Mouse (Mus musculus) c-Kit-positive CD71-positive TER-119-positive erythroid progenitor cells, embryonic 14.5 days (primary cell): ENCODE measurements around the gene B3gat3.
"Not testable (repeated sequence)": the region's sequence is repeated elsewhere in the genome, so short reads cannot be mapped to it uniquely, and the experiment has no call there.

Experiments used
- DNase-seq: peaks from one replicate; pipeline ENCODE4 v3.0.0-alpha.2; 2013; ENCODE audit warnings: low spot score

Gene B3gat3

GRCm38 (mm10) chr19:8942276-8942964 lies 22.2 kb downstream of the B3gat3 start:
- DNase-seq = no peak

- no peak for DNase-seq
Observed at GRCm38 (mm10) chr19:8943047-8943446, 22.9 kb downstream of the B3gat3 start.

- peak; percentile 64 for DNase-seq
Observed at GRCm38 (mm10) chr19:8944062-8944461, 23.9 kb downstream of the B3gat3 start.

DNA sequence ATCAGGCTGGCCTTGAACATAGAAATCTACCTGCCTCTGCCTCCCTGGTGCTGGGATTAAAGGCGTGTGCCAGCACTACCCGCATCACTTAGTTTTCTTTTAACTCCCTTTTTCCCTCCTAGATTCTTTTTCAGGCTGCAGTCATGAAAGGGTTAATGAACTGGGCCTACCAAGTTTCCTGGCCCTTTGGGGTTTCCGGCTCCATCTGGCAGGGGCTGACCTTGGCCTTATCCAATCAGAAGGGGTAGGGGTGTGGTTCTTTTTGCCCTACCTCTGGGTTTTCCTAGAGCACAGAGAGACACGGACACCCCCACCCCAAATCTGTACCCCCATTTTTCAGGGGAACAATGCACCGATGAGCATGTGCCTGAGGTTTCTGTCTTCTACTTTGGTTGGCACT lies 24.6 kb downstream of the B3gat3 start:
- DNase-seq = peak; percentile 75

- no peak for DNase-seq
Observed at GRCm38 (mm10) chr19:8945251-8945650, 25.1 kb downstream of the B3gat3 start.

DNA sequence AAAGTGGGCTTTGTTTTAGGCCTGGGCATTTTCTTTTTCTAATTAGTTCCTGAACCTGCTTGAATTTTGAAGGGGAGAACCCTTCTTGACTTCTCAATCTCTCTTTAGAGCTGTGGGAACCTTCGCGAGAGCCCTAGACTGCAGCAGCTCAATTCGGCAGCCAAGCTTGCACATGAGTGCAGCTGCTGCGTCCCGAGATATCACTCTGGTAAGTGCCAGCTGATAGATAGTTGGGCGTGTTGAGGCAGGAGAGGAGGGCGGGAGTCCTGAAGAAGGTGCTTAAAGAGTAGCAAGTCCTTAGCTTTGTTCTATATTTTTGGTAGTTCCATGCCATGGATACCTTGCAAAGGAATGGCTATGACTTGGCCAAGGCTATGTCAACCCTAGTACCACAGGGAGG lies 26.8 kb downstream of the B3gat3 start:
- no peak for DNase-seq

DNA sequence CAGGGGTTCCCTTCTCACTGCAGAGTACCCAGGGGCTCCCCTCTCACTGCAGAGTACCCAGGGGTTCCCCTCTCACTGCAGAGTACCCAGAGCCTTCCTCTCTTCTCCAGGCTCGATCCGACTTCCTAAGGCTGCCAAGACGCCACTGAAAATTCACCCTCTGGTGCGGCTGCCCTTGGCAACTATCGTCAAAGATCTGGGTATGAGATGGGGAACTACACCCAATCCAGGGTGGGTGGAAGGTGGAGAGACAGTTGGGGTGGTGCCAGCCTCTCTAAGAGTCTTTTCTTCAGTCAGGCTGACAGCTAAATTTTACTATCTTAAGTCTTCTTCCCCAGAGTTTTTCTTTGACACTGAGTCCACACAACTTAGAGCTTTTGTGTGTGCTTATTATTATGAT lies 30.0 kb downstream of the B3gat3 start:
- DNase-seq = no peak

DNA sequence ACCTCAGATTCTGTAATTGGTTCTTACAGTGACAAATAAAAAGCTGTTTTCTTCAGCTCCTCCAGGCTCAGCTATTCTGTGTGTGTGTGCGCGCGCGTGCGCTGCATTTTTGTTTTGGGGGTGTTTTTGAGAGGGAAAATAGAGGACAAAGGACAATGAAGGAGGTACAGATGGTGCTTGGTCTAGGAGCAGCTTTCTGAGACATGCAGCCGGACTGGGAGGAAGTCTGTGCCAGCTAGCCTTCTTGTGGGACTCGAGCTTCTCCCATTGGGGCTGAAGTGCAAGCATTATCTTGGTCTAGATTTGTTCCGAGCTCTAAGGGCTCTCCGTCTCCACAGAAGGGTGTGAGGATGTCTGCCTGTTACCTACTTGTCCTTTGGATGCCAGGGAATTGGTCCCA lies 32.1 kb downstream of the B3gat3 start:
- DNase-seq = no peak

GRCm38 (mm10) chr19:8953135-8954039 lies 33.2 kb downstream of the B3gat3 start, which contains the start of gene Tut1:
TSS of gene Tut1 (plus strand) at chr19:8953847.
- peak; percentile 93 for DNase-seq

- no peak for DNase-seq
Observed at GRCm38 (mm10) chr19:8954171-8954570, 34.0 kb downstream of the B3gat3 start.

- no peak for DNase-seq
Observed at GRCm38 (mm10) chr19:8962256-8962655, 42.1 kb downstream of the B3gat3 start.

DNA sequence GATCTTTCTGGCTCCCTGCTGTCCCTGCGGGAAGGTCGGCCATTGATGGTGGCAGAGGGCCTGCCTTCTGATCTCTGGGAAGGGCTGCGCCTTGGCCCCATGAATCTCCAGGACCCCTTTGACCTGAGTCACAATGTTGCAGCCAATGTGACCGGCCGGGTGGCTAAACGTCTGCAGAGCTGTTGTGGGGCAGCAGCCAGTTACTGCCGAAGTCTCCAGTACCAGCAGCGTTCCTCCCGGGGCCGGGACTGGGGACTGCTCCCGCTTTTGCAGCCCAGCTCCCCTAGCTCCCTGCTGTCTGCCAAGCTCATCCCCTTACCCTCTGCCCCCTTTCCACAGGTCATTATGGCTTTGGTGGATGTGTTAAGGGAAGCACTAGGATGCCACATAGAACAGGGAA lies 44.9 kb downstream of the B3gat3 start:
- DNase-seq = no peak

GRCm38 (mm10) chr19:8965771-8966170 lies 45.6 kb downstream of the B3gat3 start:
- no peak for DNase-seq

GRCm38 (mm10) chr19:8966198-8966589 lies 46.0 kb downstream of the B3gat3 start:
- no peak for DNase-seq

- DNase-seq = peak; percentile 99
Observed at GRCm38 (mm10) chr19:8966590-8967372, 46.6 kb downstream of the B3gat3 start, which contains the start of gene Eef1g. TSS of gene Eef1g (plus strand) at chr19:8967041.

DNA sequence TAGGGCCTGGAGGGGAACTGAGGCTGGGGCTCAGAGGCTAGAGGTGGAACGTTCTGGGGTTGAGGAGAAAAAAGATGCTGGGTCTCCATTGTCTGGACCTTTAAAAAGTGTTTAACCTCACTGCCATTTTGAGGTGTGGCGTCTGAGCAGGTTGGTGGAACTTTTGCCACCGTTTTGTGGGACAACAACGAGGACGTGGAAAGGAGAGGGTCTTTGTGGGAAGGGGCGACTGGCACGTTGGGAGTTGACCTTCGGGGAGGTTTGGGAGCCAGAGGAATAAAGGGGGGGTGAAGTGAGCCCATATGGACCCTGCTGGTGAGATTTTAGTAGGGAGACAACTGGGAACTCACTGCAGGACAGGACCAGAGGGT lies 47.2 kb downstream of the B3gat3 start:
- DNase-seq = no peak

DNA sequence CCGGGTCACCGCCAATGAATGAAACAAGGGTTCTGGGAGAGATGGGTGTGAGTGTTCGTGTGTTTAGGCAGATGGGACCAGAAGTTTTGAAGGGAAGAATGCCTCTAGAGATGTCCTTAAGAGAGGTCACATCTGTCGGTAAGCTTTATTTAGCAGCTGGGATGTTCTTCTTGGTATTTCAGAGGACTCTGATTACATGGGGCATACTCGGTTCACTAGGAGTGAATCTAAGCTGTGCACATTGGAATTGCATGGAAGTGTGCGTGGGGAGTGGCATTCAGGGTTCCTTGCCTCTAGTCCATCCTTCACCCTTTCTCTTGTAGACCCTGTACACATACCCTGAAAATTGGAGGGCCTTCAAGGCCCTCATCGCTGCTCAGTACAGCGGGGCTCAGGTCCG lies 47.7 kb downstream of the B3gat3 start:
- no peak for DNase-seq

- DNase-seq = not testable (repeated sequence)
Observed at GRCm38 (mm10) chr19:8972491-8972890, 52.3 kb downstream of the B3gat3 start.

GRCm38 (mm10) chr19:8974638-8975037 lies 54.5 kb downstream of the B3gat3 start:
- no peak for DNase-seq

- no peak for DNase-seq
Observed at GRCm38 (mm10) chr19:8975491-8975890, 55.3 kb downstream of the B3gat3 start.

DNA sequence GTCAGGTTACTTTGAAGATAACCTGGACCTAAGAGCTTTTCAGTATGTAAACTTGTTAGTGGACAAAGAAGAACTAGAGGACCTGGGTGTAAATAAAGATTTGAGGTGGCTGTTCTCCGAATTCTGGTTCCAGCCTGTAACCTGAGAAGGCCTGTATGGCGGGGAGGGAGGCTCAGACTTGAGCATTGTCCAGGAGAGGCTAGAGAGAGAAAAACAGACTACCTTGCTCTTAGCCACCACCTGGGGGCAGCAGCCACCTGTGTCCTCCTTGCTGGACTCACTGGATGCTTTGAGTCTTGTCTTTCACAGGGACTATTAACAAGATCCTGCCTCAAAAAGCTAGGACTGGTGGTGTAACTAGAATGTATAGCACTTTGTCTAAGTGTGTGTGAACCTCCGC lies 56.4 kb downstream of the B3gat3 start:
- no peak for DNase-seq
